Mouse (Mus musculus) liver, adult 2 months (tissue): Measurements from ENCODE around the gene Sf3b6. TPM values are rescaled to one million over a fixed set of nuclear protein-coding genes. Genes with fewer than 3 reads are reported as not detected.

Source experiments
- DNase-seq: peaks from one replicate; pipeline ENCODE4 v3.0.0-alpha.2; 2011; ENCODE audit warnings: low read depth, low spot score; ENCODE audit errors: extremely low read depth
- H3K27ac ChIP-seq: fragments of 200-500 bp; replicated peaks from 2 replicates; pipeline ENCODE4 v1.5.1; 2012; ENCODE audit warnings: low read depth, mild to moderate bottlenecking, control low read depth, inconsistent platforms, low read length; ENCODE audit not compliant: insufficient read depth
- H3K27me3 ChIP-seq: fragments of 200-500 bp; 2 replicates; pipeline ENCODE4 v1.6.1; 2012; ENCODE audit warnings: mild to moderate bottlenecking, moderate library complexity, low read length, inconsistent platforms; ENCODE audit not compliant: control insufficient read depth, insufficient read depth
- H3K36me3 ChIP-seq: fragments of 200-500 bp; 2 replicates; pipeline ENCODE4 v1.6.1; 2012; ENCODE audit warnings: low read length, inconsistent platforms; ENCODE audit not compliant: control insufficient read depth, insufficient read depth
- H3K4me1 ChIP-seq: fragments of 200-500 bp; 2 replicates; pipeline ENCODE4 v1.6.1; 2011; ENCODE audit warnings: low read length; ENCODE audit not compliant: control insufficient read depth, insufficient read depth
- H3K4me3 ChIP-seq: fragments of 200-500 bp; 2 replicates; pipeline ENCODE4 v1.5.1; 2011; ENCODE audit warnings: low read depth, mild to moderate bottlenecking, control low read depth, low read length, moderate library complexity; ENCODE audit not compliant: insufficient read depth
- H3K79me2 ChIP-seq: fragments of 200-500 bp; 2 replicates; pipeline ENCODE4 v1.6.1; 2012; ENCODE audit warnings: inconsistent platforms, mild to moderate bottlenecking, low read length, moderate library complexity; ENCODE audit not compliant: control insufficient read depth, insufficient read depth
- H3K9ac ChIP-seq: fragments of 200-500 bp; 2 replicates; pipeline ENCODE4 v1.6.1; 2012; ENCODE audit warnings: low read depth, mild to moderate bottlenecking, control low read depth, inconsistent platforms, low read length
- CTCF ChIP-seq: fragments of 200-500 bp; IDR thresholded peaks from 2 replicates; pipeline ENCODE4 v1.5.1; 2011; ENCODE audit warnings: low read depth, low read length, control low read depth
- POLR2A ChIP-seq: fragments of 200-500 bp; IDR thresholded peaks from 2 replicates; pipeline ENCODE4 v1.6.1; 2011; ENCODE audit warnings: low read length, control low read depth; ENCODE audit not compliant: insufficient read depth; ENCODE audit errors: extremely low read depth
- WGBS: fragments of 180-500 bp; shearing (Covaris S2); methylation state at CpG from one replicate; pipeline ENCODE4 v1.1.7; 2018; 5-methylcytosine and 5-hydroxymethylcytosine counted together
- polyA plus RNA-seq: library from polyadenylated mRNA; depleted of rRNA; stranded (reverse); fragments of >200 nt; gene quantifications from 2 replicates; pipeline ENCODE4 v1.2.3, GENCODE M21; 2012
- total RNA-seq: library from RNA; depleted of rRNA; stranded (reverse); fragments of >200 nt; gene quantifications from 2 replicates; pipeline ENCODE4 v1.2.3, GENCODE M21; 2014

The Sf3b6 gene
- total and polyA plus RNA-seq, 2 experiments: 14.3 to 67.3 TPM

DNA sequence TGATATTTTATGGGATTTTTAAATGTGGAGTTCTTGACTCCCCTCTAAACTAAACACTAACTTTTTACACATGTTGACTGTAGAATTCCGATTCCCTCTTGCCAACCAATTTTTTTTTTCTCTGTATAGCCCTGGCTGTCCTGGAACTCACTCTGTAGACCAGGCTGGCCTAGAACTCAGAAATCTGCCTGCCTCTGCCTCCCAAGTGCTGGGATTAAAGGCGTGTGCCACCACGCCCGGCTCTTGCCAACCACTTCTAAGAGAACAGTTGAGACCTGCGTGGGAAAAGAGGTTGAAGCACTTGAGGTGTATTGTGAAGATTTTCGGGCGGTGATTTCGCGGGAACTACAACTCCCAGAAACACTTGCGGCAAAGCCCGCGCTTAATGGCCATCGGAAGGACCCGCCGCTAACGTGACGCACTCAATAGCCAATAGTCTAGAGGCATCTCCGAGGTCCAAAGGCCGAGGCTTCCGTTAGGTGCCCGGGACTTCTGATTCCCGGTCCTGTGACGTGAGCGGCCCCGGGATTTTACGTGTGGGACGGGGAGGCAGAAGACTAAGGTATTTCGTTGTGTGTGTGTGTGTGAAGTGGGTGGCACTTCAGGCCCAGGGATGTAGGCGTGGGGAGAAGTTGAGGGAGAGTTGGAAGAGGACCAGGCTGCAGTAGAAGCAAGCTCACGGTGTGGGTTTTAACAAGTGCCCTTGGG is 25.7 kb downstream of the Sf3b6 start, which contains the start of gene Wdcp:
Gene Wdcp, plus strand, starts transcription at position 414 of the 708 bp plus-strand sequence.
- H3K27me3 ChIP-seq: no peaks in the 10 kb centered on the region
- peak within 1 kb of the TSS; percentile 66 for H3K4me3 ChIP-seq
- peak within 1 kb of the TSS; percentile 81 for H3K9ac ChIP-seq
- H3K27ac ChIP-seq: peak within 1 kb of the TSS; percentile 81
- peaks cover 3% of the 10 kb centered on the region; the same call in 1 of the 2 replicates for H3K79me2 ChIP-seq
- peaks cover 4% of the 10 kb centered on the region for H3K4me1 ChIP-seq
- no peaks in the 10 kb centered on the region for H3K36me3 ChIP-seq
- no peak for TF ChIP-seq CTCF
- peak; percentile 48; the same call in 1 of the 2 replicates for TF ChIP-seq POLR2A
- under 1% methylated on average over 30 of the region's 30 CpGs for WGBS
- DNase-seq: peak; percentile 91

DNA sequence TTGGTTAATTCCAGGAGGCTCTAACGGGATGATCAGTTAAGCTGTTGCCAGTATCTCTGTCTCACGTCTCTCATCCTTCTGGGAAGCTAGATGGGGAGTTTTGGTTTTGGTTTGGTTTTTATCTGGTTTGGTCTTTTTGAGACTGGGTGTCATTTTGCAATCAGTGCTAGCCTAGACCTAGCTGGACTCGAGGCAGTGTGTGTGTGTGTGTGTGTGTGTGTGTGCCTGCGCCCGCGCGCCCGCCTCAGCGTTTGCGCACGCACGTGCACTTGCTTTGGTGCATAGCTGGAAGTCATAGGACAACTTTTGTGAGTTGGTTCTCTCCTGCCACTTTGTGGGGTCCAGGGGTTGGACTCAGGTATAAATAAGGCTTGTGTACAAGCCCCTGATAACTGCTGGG is 26.4 kb downstream of the Sf3b6 start:
- peak overlapping the region; percentile 81 for H3K27ac ChIP-seq
- no peaks in the 10 kb centered on the region for H3K36me3 ChIP-seq
- WGBS: 1% methylated on average over 12 of the region's 12 CpGs
- peaks cover 3% of the 10 kb centered on the region; the same call in 1 of the 2 replicates for H3K79me2 ChIP-seq
- peak overlapping the region; percentile 66 for H3K4me3 ChIP-seq
- peak overlapping the region; percentile 46; the same call in 1 of the 2 replicates for H3K9ac ChIP-seq
- H3K4me1 ChIP-seq: peaks cover 4% of the 10 kb centered on the region
- no peak for TF ChIP-seq CTCF
- TF ChIP-seq POLR2A: no peak
- DNase-seq: peak; percentile 73
- H3K27me3 ChIP-seq: no peaks in the 10 kb centered on the region

DNA sequence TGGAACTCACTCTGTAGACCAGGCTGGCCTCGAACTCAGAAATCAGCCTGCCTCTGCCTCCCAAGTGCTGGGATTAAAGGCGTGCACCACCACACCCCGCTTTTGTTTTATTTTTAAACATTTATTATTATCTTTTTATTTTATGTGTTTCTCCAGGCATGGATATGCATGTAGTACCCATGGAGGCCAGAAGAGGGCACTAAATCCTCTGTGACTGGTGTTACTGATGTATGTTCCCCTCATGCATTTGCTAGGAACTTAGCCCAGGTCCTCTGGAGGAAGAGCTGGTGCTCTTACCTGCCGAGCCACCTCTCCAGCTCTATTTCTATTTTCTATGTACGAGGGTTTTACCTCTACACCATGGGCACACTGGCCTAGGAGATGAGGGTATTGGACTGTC is 38.8 kb downstream of the Sf3b6 start:
- Histone ChIP-seq H3K27me3 (no peaks in the 10 kb centered on the region), H3K9ac (no peak overlapping the region), H3K79me2 (no peaks in the 10 kb centered on the region), H3K4me1 (no peaks in the 10 kb centered on the region), H3K36me3 (no peaks in the 10 kb centered on the region; the same call in 1 of the 2 replicates), H3K27ac (no peak overlapping the region), H3K4me3 (no peak overlapping the region)
- no peak for TF ChIP-seq POLR2A
- TF ChIP-seq CTCF: peak; percentile 35; the same call in 1 of the 2 replicates
- WGBS: 97% methylated on average over 5 of the region's 5 CpGs
- DNase-seq: no peak

DNA sequence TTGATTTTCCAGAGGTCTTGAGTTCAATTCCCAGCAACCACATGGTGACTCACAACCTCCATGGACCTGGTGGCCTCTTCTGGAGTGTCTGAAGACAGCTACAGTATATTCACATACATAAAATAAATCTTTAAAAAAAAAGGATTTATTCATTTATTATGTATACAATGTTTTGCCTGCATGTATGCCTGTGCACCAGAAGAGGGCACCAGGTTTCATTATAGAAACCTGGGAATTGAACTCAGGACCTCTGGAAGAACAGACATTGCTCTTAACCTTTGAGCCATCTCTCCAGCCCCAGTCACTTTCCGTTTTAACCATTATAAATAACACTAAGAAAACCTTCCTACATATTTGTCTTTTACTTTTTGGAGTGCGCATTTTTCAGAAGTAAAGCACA is 39.5 kb downstream of the Sf3b6 start:
- TF ChIP-seq CTCF: no peak
- TF ChIP-seq POLR2A: no peak
- Histone ChIP-seq H3K9ac (no peak overlapping the region), H3K4me1 (no peaks in the 10 kb centered on the region), H3K36me3 (no peaks in the 10 kb centered on the region; the same call in 1 of the 2 replicates), H3K79me2 (no peaks in the 10 kb centered on the region), H3K27me3 (no peaks in the 10 kb centered on the region), H3K4me3 (no peak overlapping the region), H3K27ac (no peak overlapping the region)
- WGBS: 68% methylated on average over 2 of the region's 2 CpGs
- no peak for DNase-seq

DNA sequence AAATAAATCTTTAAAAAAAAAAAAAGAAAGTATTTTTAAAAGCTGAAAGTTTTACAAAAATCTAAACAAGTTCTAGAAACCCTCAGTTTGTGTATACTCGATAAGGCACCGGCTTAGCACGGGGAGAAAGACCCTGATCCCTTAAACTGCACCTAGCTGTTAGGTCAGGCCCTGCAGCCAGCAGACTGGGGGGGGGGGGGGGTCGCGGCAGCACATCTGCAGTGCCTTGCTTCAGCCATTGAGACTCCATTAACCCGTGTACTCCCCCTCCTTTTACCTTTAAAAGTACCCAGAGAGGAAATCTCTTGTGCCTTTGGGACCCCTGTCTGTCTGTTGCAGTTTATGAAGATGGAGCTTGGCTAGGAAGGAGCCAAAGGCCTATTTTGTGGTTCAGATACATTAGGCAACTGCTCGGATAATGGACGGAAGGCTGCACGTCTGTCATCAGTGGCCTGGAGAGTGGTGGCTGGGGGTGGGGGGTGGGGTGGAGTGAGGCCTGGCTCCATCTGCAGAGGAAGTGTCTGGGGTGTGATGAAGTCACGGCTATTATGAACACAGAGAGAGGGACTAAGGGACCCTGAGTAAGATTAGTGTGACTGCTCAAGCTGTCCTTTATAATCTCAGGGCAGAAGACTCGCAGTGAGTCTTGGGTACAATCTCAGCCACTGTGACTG is 42.0 kb downstream of the Sf3b6 start:
- H3K4me1 ChIP-seq: no peaks in the 10 kb centered on the region
- H3K27ac ChIP-seq: no peak overlapping the region
- 74% methylated on average over 11 of the region's 11 CpGs for WGBS
- H3K27me3 ChIP-seq: no peaks in the 10 kb centered on the region
- H3K9ac ChIP-seq: no peak overlapping the region
- H3K36me3 ChIP-seq: no peaks in the 10 kb centered on the region; the same call in 1 of the 2 replicates
- no peaks in the 10 kb centered on the region for H3K79me2 ChIP-seq
- H3K4me3 ChIP-seq: no peak overlapping the region
- DNase-seq: no peak
- TF ChIP-seq POLR2A (no peak), CTCF (no peak)

DNA sequence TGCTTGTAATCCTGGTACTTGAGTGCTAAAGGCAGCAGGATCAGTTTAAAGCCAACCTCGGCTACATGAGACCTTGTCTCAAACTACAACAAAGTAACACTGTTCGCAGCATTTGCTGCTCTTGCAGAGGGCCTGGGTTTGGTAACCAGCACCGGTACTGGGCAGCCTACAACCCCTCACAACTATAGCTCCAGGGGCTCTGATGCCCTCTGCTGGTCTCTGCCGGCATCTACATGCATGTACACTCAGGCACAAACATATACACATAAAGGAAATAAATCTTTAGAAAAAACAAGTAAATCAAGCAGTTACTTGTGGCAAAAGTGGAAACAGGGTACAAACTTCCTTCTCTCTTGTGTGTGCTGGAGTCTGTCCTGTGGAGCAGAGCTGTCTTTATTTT is 45.3 kb downstream of the Sf3b6 start:
- Histone ChIP-seq H3K27ac (no peak overlapping the region), H3K27me3 (no peaks in the 10 kb centered on the region), H3K79me2 (no peaks in the 10 kb centered on the region), H3K9ac (no peak overlapping the region), H3K4me3 (no peak overlapping the region), H3K4me1 (no peaks in the 10 kb centered on the region), H3K36me3 (no peaks in the 10 kb centered on the region)
- TF ChIP-seq CTCF (peak; percentile 44), POLR2A (no peak)
- 96% methylated on average over 4 of the region's 4 CpGs for WGBS
- DNase-seq: no peak
